Mouse (Mus musculus) lung, embryonic 14.5 days (tissue): ENCODE measurements at regions not wholly inside any gene's neighbourhood (a gene's known extent, or its start where the extent isn't known, plus 50 kb on each side); places are given as distances from the start of the nearest gene placed in this dataset.

Experiments
- ATAC-seq: fragments of 200-750 bp; cut with Nextera tagmentation; 2 replicates; pipeline ENCODE4 v1.8.0; 2017; ENCODE audit warnings: mild to moderate bottlenecking, moderate TSS enrichment, moderate library complexity; ENCODE audit not compliant: insufficient read depth
- DNase-seq: peaks from one replicate; pipeline ENCODE4 v3.0.0-alpha.2; 2015
- H3K27ac ChIP-seq: fragments of 300-500 bp; sonication (generic); 2 replicates; pipeline ENCODE4 v1.5.1; 2014; ENCODE audit warnings: low read depth, mild to moderate bottlenecking, moderate library complexity
- H3K27me3 ChIP-seq: fragments of 300-500 bp; sonication (generic); 2 replicates; pipeline ENCODE4 v1.6.1; 2014; ENCODE audit warnings: low read length, control low read depth; ENCODE audit not compliant: insufficient read depth
- H3K36me3 ChIP-seq: fragments of 300-500 bp; sonication (generic); 2 replicates; pipeline ENCODE4 v1.6.1; 2014; ENCODE audit warnings: control low read depth; ENCODE audit not compliant: insufficient read depth
- H3K4me1 ChIP-seq: fragments of 300-500 bp; sonication (generic); 2 replicates; pipeline ENCODE4 v1.6.1; 2014; ENCODE audit warnings: antibody characterized with exemption, control low read depth; ENCODE audit not compliant: insufficient read depth
- H3K4me2 ChIP-seq: fragments of 300-500 bp; sonication (generic); 2 replicates; pipeline ENCODE4 v1.6.1; 2014; ENCODE audit warnings: mild to moderate bottlenecking
- H3K4me3 ChIP-seq: fragments of 300-500 bp; sonication (generic); 2 replicates; pipeline ENCODE4 v1.5.1; 2014; ENCODE audit warnings: low read depth, low read length
- H3K9ac ChIP-seq: fragments of 300-500 bp; sonication (generic); 2 replicates; pipeline ENCODE4 v1.6.1; 2014
- H3K9me3 ChIP-seq: fragments of 300-500 bp; sonication (generic); 2 replicates; pipeline ENCODE4 v1.6.1; 2016; ENCODE audit warnings: low read depth, low read length, control low read depth
- CTCF ChIP-seq: IDR thresholded peaks from 2 replicates; pipeline ENCODE4 v1.5.1; 2016; ENCODE audit warnings: antibody characterized with exemption, low read depth
- WGBS: fragments of 180-500 bp; shearing (Covaris S2); extraction: QIAGEN DNeasy Blood & Tissue Kit; methylation state at CpG from one replicate; pipeline ENCODE4 v1.1.7; 2014; 5-methylcytosine and 5-hydroxymethylcytosine counted together
- microRNA counts: library from miRNA; unstranded; fragments of <30 nt; microRNA quantifications from one replicate; lab custom pipeline; 2016
- microRNA-seq: library from miRNA; unstranded; fragments of <30 nt; microRNA quantifications from one replicate; pipeline ENCODE4, GENCODE M21; 2016; ENCODE audit warnings: borderline number of aligned reads

GRCm38 (mm10) chr4:101316061-101316460, 51.0 kb upstream of the Jak1 start:
- H3K27ac ChIP-seq = no peak overlapping the region
- 65% methylated on average over 6 of the region's 6 CpGs for whole genome bisulfite sequencing
- H3K4me2 ChIP-seq = no peak overlapping the region
- H3K9ac ChIP-seq = no peak overlapping the region
- ATAC-seq (no peak), DNase-seq (no peak)
- H3K36me3 ChIP-seq = no peaks in the 10 kb centered on the region
- H3K4me3 ChIP-seq = no peak overlapping the region
- H3K27me3 ChIP-seq = no peaks in the 10 kb centered on the region
- TF ChIP-seq CTCF = no peak
- H3K4me1 ChIP-seq = no peaks in the 10 kb centered on the region
- no peaks in the 10 kb centered on the region for H3K9me3 ChIP-seq

MicroRNA genes in the stretch of these regions (microRNA counts, 519-probe panel; counts per million panel counts)
- 30.5 counts per million for microRNA mmu-miR-101a (lab: Ali Mortazavi, UCI)

Small RNA genes in the stretch of these regions (microRNA-seq; reads per million reads assigned to microRNA genes)
- 80.1 reads per million, percentile 46 among the genes with 10 or more reads in this experiment for gene Mir101a
